Mouse (Mus musculus) CH12.LX (cell line): ENCODE measurements around the gene Gstt1. TPM values are rescaled to one million over a fixed set of nuclear protein-coding genes. Genes with fewer than 3 reads are reported as not detected.

ENCODE experiments used
- DNase-seq: peaks from one replicate; pipeline ENCODE4 v3.0.0-alpha.2; 2013; ENCODE audit errors: extremely low read depth
- H3K27ac ChIP-seq: 2 replicates; pipeline ENCODE4 v1.5.1; 2012; ENCODE audit warnings: low read depth, mild to moderate bottlenecking, control low read depth, moderate library complexity; ENCODE audit not compliant: insufficient read depth
- H3K27me3 ChIP-seq: replicated peaks from 2 replicates; pipeline ENCODE3; 2012; ENCODE audit warnings: inconsistent platforms
- H3K36me3 ChIP-seq, 2 experiments: replicated peaks in 1 of 2; 2 replicates each; pipeline versions ENCODE3 to v1.6.1; 2012; ENCODE audit warnings: inconsistent platforms in 1 of 2, low read length in 1 of 2, mild to moderate bottlenecking in 1 of 2, mixed read lengths in 1 of 2, moderate library complexity in 1 of 2; ENCODE audit not compliant: control insufficient read depth in 1 of 2, insufficient read depth in 1 of 2
- H3K4me1 ChIP-seq, 2 experiments: 2 replicates each; pipeline ENCODE4 v1.6.1; 2012; ENCODE audit warnings: inconsistent platforms in 1 of 2, moderate library complexity in 1 of 2; ENCODE audit not compliant: insufficient read depth in 2 of 2, control insufficient read depth in 1 of 2
- H3K4me2 ChIP-seq: 2 replicates; pipeline ENCODE4 v1.6.1; 2012; ENCODE audit warnings: low read depth, mild to moderate bottlenecking, control low read depth; ENCODE audit not compliant: poor library complexity, insufficient read depth, severe bottlenecking
- H3K4me3 ChIP-seq, 3 experiments: fragments of 150-350 bp in 1 of 3; sonication (generic) in 1 of 3; replicated peaks in 1 of 3; 2 replicates each; pipeline versions ENCODE3 to v1.5.1; 2011 to 2012; ENCODE audit warnings: low read depth in 2 of 3, low read length in 2 of 3, mild to moderate bottlenecking in 2 of 3, moderate library complexity in 2 of 3, control low read depth in 1 of 3, improper control_type of control experiment in 1 of 3, inconsistent platforms in 1 of 3, mixed read lengths in 1 of 3; ENCODE audit not compliant: poor library complexity in 1 of 3
- H3K79me2 ChIP-seq: replicated peaks from 2 replicates; pipeline ENCODE4 v1.6.1; 2012; ENCODE audit warnings: mild to moderate bottlenecking, moderate library complexity; ENCODE audit not compliant: control insufficient read depth, poor library complexity, insufficient read depth, severe bottlenecking; ENCODE audit errors: extremely low read depth
- H3K9ac ChIP-seq: 2 replicates; pipeline ENCODE4 v1.6.1; 2012; ENCODE audit warnings: low read depth, mild to moderate bottlenecking, control low read depth, moderate library complexity; ENCODE audit not compliant: insufficient read depth
- H3K9me3 ChIP-seq: replicated peaks from 2 replicates; pipeline ENCODE3; 2012; ENCODE audit warnings: low read length, inconsistent platforms, mixed read lengths
- BHLHE40 ChIP-seq: IDR thresholded peaks from 2 replicates; pipeline ENCODE4 v1.6.1; 2011; ENCODE audit warnings: mild to moderate bottlenecking, low read depth, low read length, improper control_type of control experiment
- CTCF ChIP-seq, 2 experiments: IDR thresholded peaks in 1 of 2; conservative IDR thresholded peaks in 1 of 2; 2 replicates each; pipeline ENCODE4 v1.5.1; 2011 to 2012; ENCODE audit warnings: low read depth in 2 of 2, low read length in 2 of 2, improper control_type of control experiment in 1 of 2, inconsistent platforms in 1 of 2, mild to moderate bottlenecking in 1 of 2, moderate library complexity in 1 of 2
- ELF1 ChIP-seq: IDR thresholded peaks from 2 replicates; pipeline ENCODE4 v1.6.1; 2014; ENCODE audit warnings: low read depth, mild to moderate bottlenecking, inconsistent platforms, low read length, improper control_type of control experiment
- ETS1 ChIP-seq: conservative IDR thresholded peaks from 2 replicates; pipeline ENCODE4 v1.6.1; 2012; ENCODE audit warnings: low read depth, mild to moderate bottlenecking, inconsistent platforms, low read length, improper control_type of control experiment, moderate library complexity
- GABPA ChIP-seq: IDR thresholded peaks from 2 replicates; pipeline ENCODE4 v1.6.1; 2012; ENCODE audit warnings: low read depth, low read length, improper control_type of control experiment, inconsistent platforms; ENCODE audit not compliant: insufficient replicate concordance
- HCFC1 ChIP-seq: IDR thresholded peaks from 2 replicates; pipeline ENCODE4 v1.6.1; 2012; ENCODE audit warnings: low read depth, mild to moderate bottlenecking, inconsistent platforms, low read length, improper control_type of control experiment
- IRF4 ChIP-seq: IDR thresholded peaks from 2 replicates; pipeline ENCODE4 v1.6.1; 2014; ENCODE audit warnings: low read depth, mild to moderate bottlenecking, inconsistent platforms, low read length, improper control_type of control experiment
- JUN ChIP-seq: IDR thresholded peaks from 2 replicates; pipeline ENCODE4 v1.6.1; 2011; ENCODE audit warnings: low read depth, mild to moderate bottlenecking, low read length, improper control_type of control experiment, moderate library complexity; ENCODE audit not compliant: insufficient read depth
- KAT2A ChIP-seq: IDR thresholded peaks from 2 replicates; pipeline ENCODE4 v1.6.1; 2012; ENCODE audit warnings: low read length, improper control_type of control experiment, inconsistent platforms; ENCODE audit not compliant: insufficient replicate concordance
- MAX ChIP-seq: IDR thresholded peaks from 2 replicates; pipeline ENCODE4 v1.6.1; 2011; ENCODE audit warnings: low read length, improper control_type of control experiment
- MAZ ChIP-seq: IDR thresholded peaks from 2 replicates; pipeline ENCODE4 v1.6.1; 2012; ENCODE audit warnings: low read depth, mild to moderate bottlenecking, inconsistent platforms, low read length, improper control_type of control experiment, moderate library complexity
- MXI1 ChIP-seq: IDR thresholded peaks from 2 replicates; pipeline ENCODE4 v1.6.1; 2011; ENCODE audit warnings: mild to moderate bottlenecking, low read depth, low read length, improper control_type of control experiment
- MYC ChIP-seq: IDR thresholded peaks from 2 replicates; pipeline ENCODE4 v1.6.1; 2011; ENCODE audit warnings: low read depth, mild to moderate bottlenecking, improper control_type of control experiment, low read length
- NELFE ChIP-seq: IDR thresholded peaks from 2 replicates; pipeline ENCODE4 v1.6.1; 2011; ENCODE audit warnings: low read depth, low read length, improper control_type of control experiment
- NRF1 ChIP-seq: IDR thresholded peaks from 2 replicates; pipeline ENCODE4 v1.6.1; 2014; ENCODE audit warnings: low read depth, mild to moderate bottlenecking, inconsistent platforms, low read length, improper control_type of control experiment, moderate library complexity
- PAX5 ChIP-seq: IDR thresholded peaks from 2 replicates; pipeline ENCODE4 v1.6.1; 2012; ENCODE audit warnings: low read length, inconsistent platforms, mixed read lengths
- POLR2A ChIP-seq: IDR thresholded peaks from 2 replicates; pipeline ENCODE4 v1.6.1; 2011; ENCODE audit warnings: low read depth, mild to moderate bottlenecking, improper control_type of control experiment, low read length
- POLR2AphosphoS2 ChIP-seq: IDR thresholded peaks from 2 replicates; pipeline ENCODE4 v1.6.1; 2011; ENCODE audit warnings: low read depth, low read length, improper control_type of control experiment
- RAD21 ChIP-seq: IDR thresholded peaks from 2 replicates; pipeline ENCODE4 v1.6.1; 2011; ENCODE audit warnings: low read depth, mild to moderate bottlenecking, low read length, improper control_type of control experiment, moderate library complexity
- RCOR1 ChIP-seq: conservative IDR thresholded peaks from 2 replicates; pipeline ENCODE4 v1.6.1; 2012; ENCODE audit warnings: low read depth, mild to moderate bottlenecking, inconsistent platforms, low read length, improper control_type of control experiment
- SIN3A ChIP-seq: IDR thresholded peaks from 2 replicates; pipeline ENCODE4 v1.6.1; 2012; ENCODE audit warnings: low read length, improper control_type of control experiment, inconsistent platforms
- SMC3 ChIP-seq: IDR thresholded peaks from 2 replicates; pipeline ENCODE4 v1.6.1; 2011; ENCODE audit warnings: low read depth, low read length, improper control_type of control experiment
- TCF12 ChIP-seq: IDR thresholded peaks from 2 replicates; pipeline ENCODE4 v1.6.1; 2014; ENCODE audit warnings: low read depth, mild to moderate bottlenecking, inconsistent platforms, low read length, improper control_type of control experiment
- USF2 ChIP-seq: conservative IDR thresholded peaks from 2 replicates; pipeline ENCODE4 v1.6.1; 2011; ENCODE audit warnings: low read depth, low read length, improper control_type of control experiment
- ZC3H11A ChIP-seq: IDR thresholded peaks from 2 replicates; pipeline ENCODE4 v1.6.1; 2012; ENCODE audit warnings: low read depth, mild to moderate bottlenecking, inconsistent platforms, low read length, improper control_type of control experiment
- ZKSCAN1 ChIP-seq: IDR thresholded peaks from 2 replicates; pipeline ENCODE4 v1.6.1; 2012; ENCODE audit warnings: low read depth, inconsistent platforms, low read length, improper control_type of control experiment, borderline replicate concordance
- ZNF384 ChIP-seq: IDR thresholded peaks from 2 replicates; pipeline ENCODE4 v1.6.1; 2012; ENCODE audit warnings: low read depth, low read length, improper control_type of control experiment, inconsistent platforms
- dilution Hi-C: fragments of 300-500 bp; cut with MboI; formaldehyde crosslinking; loops from 2 replicates; pipeline ENCODE4 v1.14.3; 2020; ENCODE audit warnings: low sequenced_read_pairs; ENCODE audit not compliant: extremely low pct_unique_long_range_greater_than_20kb, extremely low pct_ligation_motif_present
- in situ Hi-C: fragments of 300-500 bp; cut with MboI; formaldehyde crosslinking; loops from 3 replicates; pipeline ENCODE4 v1.14.3; 2019; ENCODE audit warnings: low sequenced_read_pairs, low pct_ligation_motif_present, low pct_unique_long_range_greater_than_20kb, mixed read lengths
- polyA plus RNA-seq: library from polyadenylated mRNA; unstranded; fragments of >175 nt; gene quantifications from 2 replicates; pipeline ENCODE4 v1.2.1, GENCODE M21; 2012; ENCODE audit warnings: low read depth; ENCODE audit not compliant: insufficient read length
- total RNA-seq, 2 experiments: library from RNA; depleted of rRNA; stranded (reverse); fragments of 300-350 nt in 1 of 2; fragments of >200 nt in 1 of 2; gene quantifications; 2 replicates each; pipeline ENCODE4 v1.2.3; 2012 to 2014

Gstt1 gene
- total and polyA plus RNA-seq, 3 experiments, result 2.9 to 50.9 (median 4.5) TPM

DNA sequence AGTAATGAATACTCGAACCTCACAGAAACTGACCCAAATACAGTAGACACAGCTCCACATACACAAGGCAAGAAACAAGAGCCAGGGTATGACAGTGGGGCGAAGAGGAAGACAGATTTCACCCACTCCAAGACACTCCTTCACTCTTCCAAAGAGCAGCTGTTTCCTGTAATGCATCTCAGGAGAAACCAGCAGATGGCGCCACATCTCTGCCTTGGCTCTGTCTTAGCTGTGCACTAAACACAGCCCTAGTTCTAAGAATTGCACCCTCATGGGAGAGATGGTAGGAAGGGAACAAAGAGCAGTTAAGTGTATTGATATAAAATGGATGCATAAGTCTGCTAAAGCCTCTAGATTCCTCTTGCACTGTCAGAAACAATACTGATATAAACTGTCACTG is 54.4 kb downstream of the Gstt1 start:
- Histone ChIP-seq H3K36me3 (peaks cover 71 to 95% of the 10 kb centered on the region in 2 experiments), H3K4me3 (no peak overlapping the region), H3K9ac (no peak overlapping the region), H3K4me1 (no peaks in the 10 kb centered on the region), H3K79me2 (no peaks in the 10 kb centered on the region), H3K27ac (no peak overlapping the region)
- in situ Hi-C loops (loop anchor here (10.0 kb wide), 1 partner anchor 111 kb away; no protein-coding TSS in a partner anchor), dilution Hi-C loops (no loop called here)
- DNase-seq, result peak; percentile 74
- peak; percentile 87 to 96 for TF ChIP-seq CTCF (conservative IDR thresholded peaks at IDR 0.05 in 1 of 2, IDR thresholded peaks at IDR 0.05 in 1 of 2; ENCODE audit: low read depth in 2 of 2, low read length in 2 of 2)
- no peak for TF ChIP-seq MXI1
- no peak for TF ChIP-seq MAX
- no peak for TF ChIP-seq NRF1
- TF ChIP-seq ZNF384, result peak; percentile 70
- TF ChIP-seq USF2, result no peak
- peak; percentile 31; the same call in 1 of the 2 replicates for TF ChIP-seq TCF12
- TF ChIP-seq PAX5, result no peak
- TF ChIP-seq SIN3A, result peak; percentile 71
- TF ChIP-seq IRF4, result peak; percentile 50
- no peak for TF ChIP-seq ETS1
- TF ChIP-seq POLR2A, result no peak
- TF ChIP-seq MAZ, result no peak
- TF ChIP-seq ZC3H11A, result peak; percentile 73
- TF ChIP-seq SMC3, result peak; percentile 94
- 0 out of 2 replicates have a peak, but pooled peaks have one; percentile 19 for TF ChIP-seq BHLHE40
- peak; percentile 90 for TF ChIP-seq RAD21
- no peak for TF ChIP-seq MYC
- no peak for TF ChIP-seq RCOR1
- peak; percentile 54; the same call in 1 of the 2 replicates for TF ChIP-seq NELFE
- TF ChIP-seq ELF1, result peak; percentile 30
- 0 out of 2 replicates have a peak, but pooled peaks have one; percentile 19 for TF ChIP-seq KAT2A
- TF ChIP-seq, all 38 proteins: peak for 12
- no peak overlapping the region for H3K4me2 ChIP-seq
- no peaks in the 10 kb centered on the region for H3K27me3 ChIP-seq
- H3K9me3 ChIP-seq, result no peaks in the 10 kb centered on the region

DNA sequence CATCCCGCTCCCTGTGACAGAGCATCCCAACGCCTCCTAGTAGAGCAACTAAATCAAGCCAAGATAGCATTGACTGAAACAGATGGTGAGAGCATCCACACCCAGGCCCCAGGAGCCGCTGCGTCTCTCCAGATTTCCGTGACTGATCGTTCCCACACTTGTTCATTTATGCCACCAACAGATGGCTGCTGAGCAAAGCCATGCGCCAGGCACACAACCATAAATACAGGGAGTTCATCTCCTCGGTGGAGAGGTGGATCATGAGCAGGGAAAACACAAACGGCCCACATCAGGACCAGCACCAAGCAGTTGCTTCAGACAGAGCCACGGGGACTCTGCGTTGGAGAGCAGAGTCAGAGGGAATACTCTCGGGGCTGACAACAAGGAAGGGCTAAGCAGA is 55.0 kb downstream of the Gstt1 start:
- no peak for TF ChIP-seq CTCF (conservative IDR thresholded peaks at IDR 0.05 in 1 of 2, IDR thresholded peaks at IDR 0.05 in 1 of 2; ENCODE audit: low read depth in 2 of 2, low read length in 2 of 2)
- TF ChIP-seq MXI1, result no peak
- no peak for TF ChIP-seq ZC3H11A
- no peak for TF ChIP-seq JUN
- no peak for TF ChIP-seq ZKSCAN1
- TF ChIP-seq HCFC1, result no peak
- no peak for TF ChIP-seq SMC3
- no peak for TF ChIP-seq NELFE
- no peak for TF ChIP-seq MAX
- TF ChIP-seq IRF4, result no peak
- TF ChIP-seq POLR2AphosphoS2, result no peak
- TF ChIP-seq MYC, result no peak
- TF ChIP-seq GABPA, result no peak
- Histone ChIP-seq H3K9ac (no peak overlapping the region), H3K9me3 (no peaks in the 10 kb centered on the region), H3K79me2 (no peaks in the 10 kb centered on the region), H3K4me3 (no peak overlapping the region), H3K4me1 (no peaks in the 10 kb centered on the region), H3K36me3 (peaks cover 73 to 98% of the 10 kb centered on the region in 2 experiments), H3K4me2 (no peak overlapping the region), H3K27ac (no peak overlapping the region), H3K27me3 (no peaks in the 10 kb centered on the region)
- in situ Hi-C loops, result loop anchor here (10.0 kb wide), 1 partner anchor 111 kb away; no protein-coding TSS in a partner anchor
- dilution Hi-C loops, result no loop called here
- no peak for DNase-seq
